Mouse (Mus musculus) MEL (cell line): ENCODE measurements at regions not wholly inside any gene's neighbourhood (a gene's known extent, or its start where the extent isn't known, plus 50 kb on each side); places are given as distances from the start of the nearest gene placed in this dataset.

ENCODE experiments used
- ETS1 ChIP-seq: IDR thresholded peaks from 2 replicates; pipeline ENCODE4 v1.6.1; 2012; ENCODE audit warnings: low read depth, mild to moderate bottlenecking, inconsistent platforms, low read length, improper control_type of control experiment, moderate library complexity
- HCFC1 ChIP-seq: IDR thresholded peaks from 2 replicates; pipeline ENCODE4 v1.6.1; 2012; ENCODE audit warnings: low read depth, mild to moderate bottlenecking, inconsistent platforms, low read length, improper control_type of control experiment, moderate library complexity
- POLR2A ChIP-seq, 2 experiments: IDR thresholded peaks; 2 replicates each; pipeline ENCODE4 v1.6.1; 2011 to 2012; ENCODE audit warnings: low read length in 2 of 2, mild to moderate bottlenecking in 2 of 2, control low read depth in 1 of 2, improper control_type of control experiment in 1 of 2, low read depth in 1 of 2, moderate library complexity in 1 of 2; ENCODE audit not compliant: control insufficient read depth in 1 of 2, insufficient read depth in 1 of 2, poor library complexity in 1 of 2
- TCF12 ChIP-seq: IDR thresholded peaks from 2 replicates; pipeline ENCODE4 v1.6.1; 2014; ENCODE audit warnings: low read depth, mild to moderate bottlenecking, inconsistent platforms, low read length, improper control_type of control experiment, moderate library complexity
- ZKSCAN1 ChIP-seq: IDR thresholded peaks from 2 replicates; pipeline ENCODE4 v1.6.1; 2012; ENCODE audit warnings: low read depth, mild to moderate bottlenecking, inconsistent platforms, low read length, improper control_type of control experiment, moderate library complexity

- TF ChIP-seq ETS1 (no peak), POLR2A (IDR thresholded peaks at IDR 0.05; ENCODE audit: control insufficient read depth in 1 of 2, insufficient read depth in 1 of 2, low read depth in 1 of 2, low read length in 2 of 2, poor library complexity in 1 of 2) (no peak), TCF12 (no peak), HCFC1 (no peak), ZKSCAN1 (no peak)
Measured at GRCm38 (mm10) chr8:103506334-103506733, 595.1 kb upstream of the Cdh5 start.
